Mouse (Mus musculus) cerebral cortex, adult 2 months (tissue): ENCODE measurements around the gene Morn1.

Source experiments
- WGBS: fragments of 180-500 bp; shearing (Covaris S2); methylation state at CpG from one replicate; pipeline ENCODE4 v1.1.7; 2018; 5-methylcytosine and 5-hydroxymethylcytosine counted together

The Morn1 gene

GRCm38 (mm10) chr4:155118278-155118677 is 31.9 kb downstream of the Morn1 start:
- WGBS = 75% methylated on average over 10 of the region's 10 CpGs

DNA sequence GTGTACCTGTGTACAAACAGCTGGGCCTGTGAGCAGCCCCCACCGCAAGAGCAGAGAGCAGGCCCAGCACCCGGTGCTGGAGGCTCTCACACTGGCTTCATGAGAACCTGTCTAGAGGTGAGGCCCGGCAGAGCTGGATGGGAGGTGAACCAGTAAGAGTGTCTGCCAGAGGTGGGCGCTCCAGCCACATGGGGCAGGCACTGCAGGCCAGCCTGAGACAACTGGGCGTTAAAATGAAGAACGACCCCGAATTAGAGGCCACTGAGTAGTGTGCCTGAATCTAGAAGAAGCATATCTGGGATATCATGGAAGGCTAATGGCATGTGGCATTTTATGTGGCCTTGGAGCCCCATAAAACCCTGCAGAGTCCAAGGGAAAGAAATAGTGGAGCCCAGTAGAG is 33.7 kb downstream of the Morn1 start:
- 92% methylated on average over 7 of the region's 7 CpGs for WGBS

- WGBS = 93% methylated on average over 5 of the region's 5 CpGs
Measured at GRCm38 (mm10) chr4:155120583-155120982, 34.2 kb downstream of the Morn1 start.

- WGBS = 91% methylated on average over 6 of the region's 6 CpGs
Measured at GRCm38 (mm10) chr4:155121222-155121621, 34.8 kb downstream of the Morn1 start.

DNA sequence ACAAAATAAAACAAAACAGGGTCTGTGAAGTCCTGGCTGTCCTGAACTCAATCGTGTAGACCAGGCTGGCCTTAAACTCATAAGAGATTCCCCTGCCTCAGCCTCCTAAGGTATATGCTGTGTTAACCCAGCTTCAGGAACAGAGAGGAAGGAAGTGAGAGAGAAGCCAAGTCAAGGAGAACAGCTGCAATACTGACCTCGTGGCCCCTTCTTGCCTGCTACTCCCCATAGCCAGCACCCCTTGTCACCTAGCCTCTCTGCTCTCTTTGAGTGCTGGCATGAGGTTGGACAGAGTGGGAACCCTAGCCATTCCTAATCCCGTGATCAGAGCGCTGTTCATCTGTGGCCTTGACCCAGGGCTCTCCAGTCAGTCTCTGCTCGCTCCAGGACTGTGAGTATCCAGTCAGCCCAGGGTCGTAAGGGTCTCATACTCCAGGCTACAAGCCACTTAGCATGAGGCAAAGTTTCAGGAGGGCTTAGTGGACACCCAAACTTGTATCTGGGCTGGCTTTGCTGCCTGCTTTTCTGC is 35.6 kb downstream of the Morn1 start:
- WGBS = 73% methylated on average over 6 of the region's 6 CpGs

GRCm38 (mm10) chr4:155122444-155123040 is 36.2 kb downstream of the Morn1 start:
- WGBS = 15% methylated on average over 16 of the region's 16 CpGs

DNA sequence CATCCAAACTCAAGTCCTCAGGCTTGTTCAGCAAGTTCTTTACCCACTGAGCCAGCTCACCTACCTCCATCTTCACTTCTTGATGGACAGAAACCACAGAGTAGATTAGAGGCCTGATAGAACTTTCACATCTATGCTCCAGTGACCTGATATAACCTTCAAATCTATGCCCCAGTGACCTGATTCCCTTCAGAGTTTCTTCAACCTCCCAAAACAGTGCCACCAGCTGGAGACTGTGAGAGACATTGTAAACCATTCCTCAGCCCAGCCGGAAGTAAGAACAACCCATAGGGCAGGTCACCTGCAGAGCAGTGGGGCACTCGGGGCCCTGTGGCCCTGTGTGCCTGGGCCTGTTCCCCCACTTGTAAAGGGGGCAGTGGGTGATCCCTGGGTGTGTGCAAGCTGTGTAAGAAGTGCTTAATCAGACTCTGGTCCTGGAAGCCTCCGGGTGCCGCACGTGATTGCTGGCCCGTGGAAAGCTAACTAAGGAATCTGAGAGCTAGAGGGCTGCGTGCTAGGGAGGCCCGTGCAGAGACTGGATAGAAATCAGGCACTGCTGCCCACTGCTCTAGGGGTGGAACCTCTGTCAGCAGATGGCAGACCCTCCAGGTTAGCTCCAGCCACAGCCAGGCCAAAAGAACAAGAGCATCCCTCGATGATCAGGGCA is 37.6 kb downstream of the Morn1 start:
- WGBS = 92% methylated on average over 9 of the region's 9 CpGs

DNA sequence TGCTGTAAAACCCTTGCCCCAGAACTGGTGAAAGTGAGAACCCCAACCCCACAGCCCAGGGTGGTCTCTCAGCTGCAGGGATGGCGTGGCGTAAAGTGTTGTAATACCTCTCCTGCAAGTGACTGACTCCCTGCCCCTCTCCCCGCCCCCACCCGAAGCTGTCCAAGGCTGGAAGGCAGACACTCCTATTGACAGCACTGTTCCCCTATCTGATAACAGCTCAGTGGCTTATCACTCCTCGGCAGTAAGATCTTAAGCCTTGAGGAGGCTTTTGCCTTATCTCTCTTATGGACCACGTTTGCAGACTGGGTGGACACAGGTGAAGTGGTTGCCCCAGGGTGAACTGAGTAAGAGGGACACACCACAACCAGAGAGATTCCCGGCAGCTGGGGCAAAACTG is 38.9 kb downstream of the Morn1 start:
- 91% methylated on average over 7 of the region's 7 CpGs for WGBS

DNA sequence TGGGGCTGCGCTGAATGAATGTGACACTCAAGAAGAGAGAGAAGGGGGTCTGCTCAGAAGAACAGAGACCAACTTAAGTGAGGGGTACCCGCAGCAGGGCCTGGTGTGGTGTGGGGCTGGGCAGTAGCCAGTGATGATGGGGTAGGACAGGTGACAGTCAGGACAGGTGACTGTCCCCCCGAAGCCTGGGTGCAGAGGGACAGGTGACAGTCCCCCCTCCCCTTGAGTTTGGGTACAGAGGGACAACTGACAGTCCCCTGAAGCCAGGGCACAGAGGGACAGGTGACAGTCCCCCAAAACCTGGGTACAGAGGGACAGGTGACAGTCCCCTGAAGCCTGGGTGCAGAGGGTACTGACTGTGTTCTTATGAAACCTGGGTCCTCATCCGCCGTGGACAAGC is 39.8 kb downstream of the Morn1 start:
- 97% methylated on average over 5 of the region's 5 CpGs for WGBS

DNA sequence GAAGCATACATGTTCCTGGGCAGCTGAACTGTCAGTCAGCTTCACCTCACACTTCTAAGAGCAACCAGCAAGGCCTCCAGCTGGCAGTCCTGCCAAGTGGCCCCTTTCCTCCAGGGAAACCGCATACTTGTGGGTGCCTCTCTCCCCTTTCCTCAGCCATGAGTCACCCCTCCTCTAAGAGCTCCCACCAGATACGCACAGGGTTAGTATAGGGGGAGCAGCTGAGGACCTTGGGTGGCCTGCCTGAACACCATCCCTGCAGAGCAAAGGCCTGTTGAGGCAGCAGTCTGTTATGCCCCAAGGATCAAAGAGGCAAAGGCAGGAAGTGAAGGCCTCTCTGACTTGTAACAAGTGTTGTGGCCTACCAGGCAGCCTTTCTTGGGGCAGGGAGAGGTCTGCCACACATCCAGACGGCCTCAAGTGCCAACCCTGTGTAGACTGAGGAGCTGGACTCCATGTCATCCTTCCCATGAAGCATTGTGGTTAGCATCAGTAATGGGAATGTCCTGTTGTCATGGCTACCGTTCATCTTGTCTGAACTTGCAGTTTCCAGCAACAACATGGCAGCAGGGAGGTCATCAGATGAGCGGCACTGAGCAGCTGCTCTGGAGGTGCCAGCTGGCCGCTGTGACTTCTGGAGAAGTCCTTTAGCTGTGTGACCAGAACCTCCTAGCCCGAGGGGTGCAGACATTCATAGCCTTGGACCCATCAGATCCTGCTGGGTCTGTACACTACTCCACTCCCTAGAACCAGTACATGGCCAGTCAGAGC is 40.4 kb downstream of the Morn1 start:
- 82% methylated on average over 7 of the region's 7 CpGs for WGBS

DNA sequence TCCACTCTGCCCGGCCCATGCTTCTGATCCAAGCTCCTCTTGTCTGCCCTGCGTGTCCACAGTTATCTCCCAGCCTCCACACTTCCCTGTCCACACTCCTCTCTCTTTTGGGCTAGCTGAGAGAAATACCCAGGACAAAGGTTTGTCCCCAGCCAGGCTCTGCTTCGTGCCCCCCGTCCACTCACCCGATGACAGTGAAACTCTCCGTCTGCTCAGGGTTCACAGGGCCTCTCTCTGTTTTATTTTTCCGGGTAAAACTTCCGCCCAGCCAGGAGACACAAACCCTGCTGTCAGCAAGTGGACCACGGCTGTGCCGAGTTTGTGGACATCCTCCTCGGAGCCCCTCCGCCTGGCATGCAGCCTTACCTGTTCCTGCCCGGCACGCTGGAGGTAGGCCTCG is 42.0 kb downstream of the Morn1 start:
- WGBS = 96% methylated on average over 15 of the region's 15 CpGs

DNA sequence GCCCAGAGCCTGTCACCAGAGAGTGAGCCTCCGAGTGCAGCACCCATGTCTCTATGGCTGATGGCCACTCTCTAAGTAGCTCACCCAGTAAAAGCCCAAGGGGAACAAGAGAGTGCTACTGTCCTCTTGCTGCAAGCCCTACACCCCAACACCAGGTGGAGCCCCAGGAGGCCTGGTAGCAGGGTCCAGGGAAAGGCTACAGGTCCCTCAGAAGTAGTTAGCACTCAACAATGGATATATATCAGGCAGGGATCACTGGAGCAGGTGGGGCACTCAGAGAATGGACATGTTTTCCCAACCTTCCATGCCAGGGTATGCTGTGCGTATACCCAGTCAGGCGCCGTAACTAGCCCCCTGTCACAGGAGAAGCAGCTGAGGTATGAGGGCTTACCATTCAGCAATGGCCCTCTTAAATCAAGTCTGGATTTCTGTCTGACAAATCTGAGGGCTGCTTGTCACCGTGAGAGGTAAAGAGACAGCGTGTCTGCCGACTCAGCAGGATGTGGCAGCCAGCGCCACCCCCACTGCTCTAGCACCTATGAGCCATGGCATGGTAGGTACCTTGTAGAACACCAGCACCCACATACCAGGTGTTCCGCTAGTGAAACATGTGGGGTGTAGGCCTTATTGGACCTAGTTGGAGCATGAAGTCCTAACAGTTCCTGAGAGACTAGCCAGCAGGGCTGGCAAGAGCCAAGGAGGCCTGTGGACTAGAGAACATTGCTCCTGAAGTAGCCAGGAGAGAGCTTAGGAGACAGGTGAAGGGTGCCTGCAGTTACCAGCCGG is 42.9 kb downstream of the Morn1 start:
- 67% methylated on average over 10 of the region's 10 CpGs for WGBS

DNA sequence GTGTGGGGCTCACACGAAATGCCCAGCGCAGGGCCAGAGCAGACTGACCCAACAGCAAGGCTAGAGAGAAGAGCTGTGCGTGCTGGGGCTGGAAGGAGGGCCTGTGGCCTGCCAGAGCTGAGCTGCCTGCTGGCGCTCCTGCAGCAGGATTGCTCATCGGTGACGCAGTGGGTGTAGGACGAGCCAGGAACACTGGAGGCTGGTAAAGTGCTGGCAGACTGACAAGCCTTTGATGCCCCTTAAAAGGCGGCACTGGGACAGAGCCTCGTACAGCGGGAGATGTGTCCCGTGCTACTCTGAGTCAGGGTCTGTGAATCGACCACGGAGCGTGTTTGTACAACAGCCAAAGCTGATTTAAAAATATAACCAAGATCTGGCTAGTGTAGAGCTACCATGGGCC is 43.6 kb downstream of the Morn1 start:
- 26% methylated on average over 14 of the region's 14 CpGs for WGBS

DNA sequence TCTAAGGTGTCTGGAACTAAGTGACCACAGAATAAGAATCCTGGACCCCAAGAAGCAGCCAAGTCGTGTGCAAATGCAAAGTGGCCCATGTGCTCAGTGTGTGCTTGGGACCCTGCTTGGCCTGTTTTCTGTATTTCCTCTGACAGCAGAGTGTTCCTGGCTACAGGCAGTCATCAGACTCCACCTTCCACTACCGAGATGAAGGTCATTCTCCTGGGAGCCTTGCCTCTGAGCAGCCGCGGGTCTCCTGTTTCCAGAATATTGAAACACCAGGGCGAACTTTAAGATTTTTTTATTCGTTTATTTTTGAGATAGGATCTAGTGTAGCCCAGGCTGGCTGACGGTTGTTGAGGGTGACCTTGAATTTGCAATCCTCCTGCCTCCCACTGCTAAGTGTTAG is 44.2 kb downstream of the Morn1 start:
- WGBS = 71% methylated on average over 7 of the region's 7 CpGs

DNA sequence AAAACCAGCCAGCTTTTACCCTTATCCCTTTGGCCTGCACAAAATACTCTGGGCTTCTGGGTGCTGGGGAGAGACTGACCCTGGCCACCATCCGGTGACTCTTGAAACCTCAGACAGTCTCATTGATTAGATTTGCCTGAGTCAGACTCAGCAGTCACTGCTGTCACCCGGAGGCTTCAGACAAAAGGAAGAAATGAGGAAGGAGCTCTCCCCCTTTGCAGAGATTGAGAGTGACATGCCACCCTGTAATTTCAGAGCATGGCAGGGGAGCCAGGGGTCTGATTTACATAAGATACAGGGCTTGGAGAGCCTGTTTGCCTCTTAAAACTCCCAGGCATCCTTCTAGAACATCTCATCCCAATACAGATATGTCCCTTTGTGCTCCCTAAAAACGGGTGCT is 46.8 kb downstream of the Morn1 start:
- WGBS = 72% methylated on average over 3 of the region's 3 CpGs

DNA sequence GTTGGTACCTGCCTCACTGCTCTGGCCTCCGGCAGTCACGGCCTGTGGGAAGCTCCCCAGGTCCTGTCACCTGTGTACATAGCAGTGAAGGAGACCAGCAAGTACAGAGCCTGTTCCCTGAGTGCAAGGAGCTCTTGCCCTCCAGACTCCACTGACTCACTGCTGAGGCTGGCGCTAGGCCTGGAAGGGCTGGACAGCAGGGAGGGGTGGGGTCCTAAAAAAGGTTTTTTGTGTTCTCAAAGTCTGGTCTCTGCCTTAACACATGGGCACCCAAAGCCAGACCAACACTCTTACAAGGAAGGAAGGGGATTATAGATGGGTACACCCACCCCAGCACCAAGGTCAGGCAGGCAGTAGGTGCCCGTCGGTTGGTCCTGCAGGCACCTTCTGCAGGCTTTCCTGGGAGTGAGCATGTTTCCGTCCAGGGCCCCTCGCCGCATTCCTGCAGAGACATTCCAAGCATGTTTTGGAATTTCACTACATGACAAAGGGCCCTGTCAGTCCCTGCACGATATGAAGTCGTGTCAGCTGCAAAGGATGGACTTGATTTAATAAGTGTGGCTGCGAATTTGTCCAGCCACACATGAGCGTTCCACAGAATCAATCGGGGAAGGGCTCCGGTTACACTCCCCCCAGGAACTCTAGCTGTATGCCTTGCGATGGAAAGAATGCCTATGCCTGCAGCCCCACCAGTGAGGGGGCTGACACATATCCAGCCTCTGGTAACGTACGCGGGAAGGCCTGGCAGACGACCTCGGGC is 47.5 kb downstream of the Morn1 start:
- 79% methylated on average over 20 of the region's 20 CpGs for WGBS

GRCm38 (mm10) chr4:155134686-155135172 is 48.4 kb downstream of the Morn1 start:
- 95% methylated on average over 7 of the region's 7 CpGs for WGBS

GRCm38 (mm10) chr4:155135909-155136585 is 49.7 kb downstream of the Morn1 start:
- 77% methylated on average over 5 of the region's 5 CpGs for WGBS

GRCm38 (mm10) chr4:155137891-155138290 is 51.5 kb downstream of the Morn1 start:
- WGBS = 88% methylated on average over 7 of the region's 7 CpGs

- 85% methylated on average over 8 of the region's 8 CpGs for WGBS
Measured at GRCm38 (mm10) chr4:155138451-155138850, 52.1 kb downstream of the Morn1 start.
